Mouse (Mus musculus) embryonic fibroblast, embryonic 13.5 days (primary cell): ENCODE results near the gene Etv1.

Source experiments
- CTCF ChIP-seq: IDR thresholded peaks from 2 replicates; pipeline ENCODE4 v1.5.1; 2011; ENCODE audit warnings: mild to moderate bottlenecking, control low read depth, low read length, moderate library complexity, borderline replicate concordance; ENCODE audit not compliant: insufficient read depth
- POLR2A ChIP-seq: IDR thresholded peaks from 2 replicates; pipeline ENCODE4 v1.6.1; 2011; ENCODE audit warnings: low read depth, mild to moderate bottlenecking, control low read depth, low read length, moderate library complexity

DNA sequence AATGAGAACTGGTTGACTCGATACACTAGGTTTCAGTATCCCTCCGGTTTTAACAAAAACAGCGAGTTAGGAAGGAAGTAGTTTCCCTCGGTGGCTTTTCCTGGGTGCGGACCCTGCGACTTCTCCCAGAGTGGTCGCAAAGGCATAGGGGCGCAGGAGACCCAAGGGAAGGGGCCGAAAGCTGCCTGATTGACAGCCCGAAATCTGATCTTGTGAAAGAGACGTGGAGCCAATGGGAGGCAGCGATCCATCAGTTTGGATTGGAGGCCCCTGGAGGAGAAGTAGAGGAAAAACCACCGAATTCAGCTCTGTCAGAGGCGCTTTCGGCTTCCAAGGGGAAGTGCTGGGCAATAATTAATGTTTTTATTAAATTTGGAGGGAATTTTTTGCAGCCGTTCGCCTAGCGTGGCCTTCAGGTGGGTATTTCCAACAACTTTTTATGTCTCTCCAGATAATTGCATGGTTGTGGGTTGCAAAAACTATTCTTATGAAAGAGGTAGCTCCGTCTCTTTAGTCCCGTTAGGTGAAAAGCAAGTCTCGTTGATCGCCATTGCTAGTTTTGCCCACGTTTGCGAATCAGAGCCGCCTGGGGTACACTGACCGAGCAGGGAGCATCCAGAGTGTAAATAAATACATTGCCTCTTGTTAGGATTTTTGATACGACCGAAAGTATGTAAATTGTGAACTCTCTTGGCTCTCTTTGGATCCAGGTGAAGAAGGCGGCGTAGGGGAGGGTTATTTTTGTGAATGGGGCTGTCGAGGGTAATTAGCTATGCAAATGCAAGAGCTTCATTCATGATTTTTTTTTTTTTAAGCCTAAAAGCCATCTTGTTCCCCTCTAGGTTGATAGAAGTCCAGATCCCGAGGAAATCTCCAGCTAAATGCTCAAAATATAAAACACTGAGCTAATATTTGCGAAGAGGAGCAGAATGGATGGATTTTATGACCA, 1.1 kb downstream of the Etv1 start:
- TF ChIP-seq CTCF: no peak
- TF ChIP-seq POLR2A: no peak
